Mouse (Mus musculus): ENCODE measurements around the gene Gm10392. TPM values are rescaled to one million over a fixed set of nuclear protein-coding genes. Genes with fewer than 3 reads are reported as not detected.

Gene Gm10392
- polyA plus RNA-seq, 1 experiment, result 0.87 TPM

- H3K4me1 ChIP-seq (ENCODE audit: control insufficient read depth, insufficient read depth, low read length), result peaks cover 2% of the 10 kb centered on the region
- H3K4me3 ChIP-seq (replicated peaks; ENCODE audit: control insufficient read depth, low read depth, low read length), result no peak overlapping the region
- no peak overlapping the region; the same call in 1 of the 2 replicates for H3K27ac ChIP-seq (ENCODE audit: control insufficient read depth, insufficient read depth, low read depth, low read length, poor library complexity)
- TF ChIP-seq POLR2A (IDR thresholded peaks at IDR 0.05; ENCODE audit: borderline replicate concordance, control insufficient read depth, low read depth, low read length) (no peak), CTCF (IDR thresholded peaks at IDR 0.05; ENCODE audit: control insufficient read depth, insufficient read depth, low read length) (no peak)
- WGBS, result 79% methylated on average over 4 of the region's 4 CpGs
Measured at GRCm38 (mm10) chr11:77497851-77498250, 21.1 kb downstream of the Gm10392 start.

- 45% methylated on average over 6 of the region's 6 CpGs for WGBS
- Histone ChIP-seq H3K27ac (ENCODE audit: control insufficient read depth, insufficient read depth, low read depth, low read length, poor library complexity) (no peak overlapping the region), H3K4me1 (ENCODE audit: control insufficient read depth, insufficient read depth, low read length) (peaks cover 3% of the 10 kb centered on the region)
Measured at GRCm38 (mm10) chr11:77497341-77497756, 21.6 kb downstream of the Gm10392 start.

GRCm38 (mm10) chr11:77495507-77495906 lies 23.5 kb downstream of the Gm10392 start:
- Histone ChIP-seq H3K4me3 (replicated peaks; ENCODE audit: control insufficient read depth, low read depth, low read length) (no peak overlapping the region), H3K4me1 (ENCODE audit: control insufficient read depth, insufficient read depth, low read length) (peaks cover 5% of the 10 kb centered on the region), H3K27ac (ENCODE audit: control insufficient read depth, insufficient read depth, low read depth, low read length, poor library complexity) (no peak overlapping the region)
- no peak for TF ChIP-seq POLR2A (IDR thresholded peaks at IDR 0.05; ENCODE audit: borderline replicate concordance, control insufficient read depth, low read depth, low read length)
- TF ChIP-seq CTCF (IDR thresholded peaks at IDR 0.05; ENCODE audit: control insufficient read depth, insufficient read depth, low read length), result no peak

More at GRCm38 (mm10) chr11:77497341-77497756, 21.6 kb downstream of the Gm10392 start:
- H3K4me3 ChIP-seq (replicated peaks; ENCODE audit: control insufficient read depth, low read depth, low read length), result no peak overlapping the region
- TF ChIP-seq CTCF (IDR thresholded peaks at IDR 0.05; ENCODE audit: control insufficient read depth, insufficient read depth, low read length) (peak; percentile 16; the same call in 1 of the 2 replicates), POLR2A (IDR thresholded peaks at IDR 0.05; ENCODE audit: borderline replicate concordance, control insufficient read depth, low read depth, low read length) (no peak)

- H3K4me1 ChIP-seq (ENCODE audit: control insufficient read depth, insufficient read depth, low read length), result peaks cover 5% of the 10 kb centered on the region
- H3K27ac ChIP-seq (ENCODE audit: control insufficient read depth, insufficient read depth, low read depth, low read length, poor library complexity), result no peak overlapping the region
- TF ChIP-seq CTCF (IDR thresholded peaks at IDR 0.05; ENCODE audit: control insufficient read depth, insufficient read depth, low read length) (no peak), POLR2A (IDR thresholded peaks at IDR 0.05; ENCODE audit: borderline replicate concordance, control insufficient read depth, low read depth, low read length) (no peak)
- WGBS, result 79% methylated on average over 6 of the region's 6 CpGs
- H3K4me3 ChIP-seq (replicated peaks; ENCODE audit: control insufficient read depth, low read depth, low read length), result no peak overlapping the region
Measured at GRCm38 (mm10) chr11:77494782-77495181, 24.2 kb downstream of the Gm10392 start.

GRCm38 (mm10) chr11:77494344-77494676 lies 24.7 kb downstream of the Gm10392 start:
- peak overlapping the region; percentile 81 for H3K4me3 ChIP-seq (replicated peaks; ENCODE audit: control insufficient read depth, low read depth, low read length)
- peaks cover 5% of the 10 kb centered on the region for H3K4me1 ChIP-seq (ENCODE audit: control insufficient read depth, insufficient read depth, low read length)
- whole genome bisulfite sequencing, result 17% methylated on average over 4 of the region's 4 CpGs
- TF ChIP-seq POLR2A (IDR thresholded peaks at IDR 0.05; ENCODE audit: borderline replicate concordance, control insufficient read depth, low read depth, low read length) (no peak), CTCF (IDR thresholded peaks at IDR 0.05; ENCODE audit: control insufficient read depth, insufficient read depth, low read length) (no peak)
- no peak overlapping the region for H3K27ac ChIP-seq (ENCODE audit: control insufficient read depth, insufficient read depth, low read depth, low read length, poor library complexity)

- peak within 1 kb of the TSS; percentile 84 for H3K4me3 ChIP-seq (replicated peaks; ENCODE audit: control insufficient read depth, low read depth, low read length)
- no peak for TF ChIP-seq CTCF (IDR thresholded peaks at IDR 0.05; ENCODE audit: control insufficient read depth, insufficient read depth, low read length)
- peak; percentile 42; the same call in 1 of the 2 replicates for TF ChIP-seq POLR2A (IDR thresholded peaks at IDR 0.05; ENCODE audit: borderline replicate concordance, control insufficient read depth, low read depth, low read length)
- WGBS, result 2% methylated on average over 73 of the region's 74 CpGs
- H3K27ac ChIP-seq (ENCODE audit: control insufficient read depth, insufficient read depth, low read depth, low read length, poor library complexity), result peak within 1 kb of the TSS; percentile 65
- peaks cover 5% of the 10 kb centered on the region; the same call in 1 of the 2 replicates for H3K4me1 ChIP-seq (ENCODE audit: control insufficient read depth, insufficient read depth, low read length)
Measured at GRCm38 (mm10) chr11:77493512-77494343, 25.3 kb downstream of the Gm10392 start, which contains the start of gene Git1. Gene Git1, plus strand, starts transcription at chr11:77493562.

DNA sequence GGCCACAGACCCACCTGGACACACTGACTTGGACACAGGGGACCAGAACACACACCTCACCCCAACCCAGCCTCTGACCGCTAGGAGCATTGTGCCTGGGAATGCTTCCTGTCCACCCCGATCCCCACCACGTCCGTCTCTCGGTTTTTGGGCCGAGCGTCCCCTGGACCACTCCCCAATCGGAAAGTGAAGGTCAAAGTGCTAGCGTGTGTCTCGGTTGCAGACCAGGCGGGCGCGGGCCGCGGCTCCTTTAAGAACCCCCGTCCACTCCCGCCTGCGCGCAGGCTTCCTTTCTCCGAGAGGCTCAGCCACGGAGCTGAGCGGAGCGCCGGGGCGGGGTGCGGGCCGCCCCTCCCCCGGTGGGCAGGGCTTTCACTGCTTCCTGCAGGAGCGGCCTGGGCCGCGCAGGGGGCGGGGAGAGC lies 26.1 kb downstream of the Gm10392 start:
- H3K27ac ChIP-seq (ENCODE audit: control insufficient read depth, insufficient read depth, low read depth, low read length, poor library complexity), result peak overlapping the region; percentile 65
- peaks cover 5% of the 10 kb centered on the region; the same call in 1 of the 2 replicates for H3K4me1 ChIP-seq (ENCODE audit: control insufficient read depth, insufficient read depth, low read length)
- under 1% methylated on average over 32 of the region's 32 CpGs for WGBS
- H3K4me3 ChIP-seq (replicated peaks; ENCODE audit: control insufficient read depth, low read depth, low read length), result peak overlapping the region; percentile 84
- TF ChIP-seq CTCF (IDR thresholded peaks at IDR 0.05; ENCODE audit: control insufficient read depth, insufficient read depth, low read length) (0 out of 2 replicates have a peak, but pooled peaks have one; percentile 20), POLR2A (IDR thresholded peaks at IDR 0.05; ENCODE audit: borderline replicate concordance, control insufficient read depth, low read depth, low read length) (peak; percentile 69; the same call in 1 of the 2 replicates)

- no peak for TF ChIP-seq POLR2A (IDR thresholded peaks at IDR 0.05; ENCODE audit: borderline replicate concordance, control insufficient read depth, low read depth, low read length)
- no peak for TF ChIP-seq CTCF (IDR thresholded peaks at IDR 0.05; ENCODE audit: control insufficient read depth, insufficient read depth, low read length)
- WGBS, result 1% methylated on average over 15 of the region's 18 CpGs
- H3K27ac ChIP-seq (ENCODE audit: control insufficient read depth, insufficient read depth, low read depth, low read length, poor library complexity), result peak overlapping the region; percentile 65
- peaks cover 5% of the 10 kb centered on the region; the same call in 1 of the 2 replicates for H3K4me1 ChIP-seq (ENCODE audit: control insufficient read depth, insufficient read depth, low read length)
- H3K4me3 ChIP-seq (replicated peaks; ENCODE audit: control insufficient read depth, low read depth, low read length), result peak overlapping the region; percentile 84
Measured at GRCm38 (mm10) chr11:77492311-77492871, 26.6 kb downstream of the Gm10392 start.

Data from bone marrow, adult 2 months (tissue).